Mouse (Mus musculus) intestine, postnatal 0 days (tissue): Measurements from ENCODE around the gene Myh7. TPM values are rescaled to one million over a fixed set of nuclear protein-coding genes. Genes with fewer than 3 reads are reported as not detected.

Experiments
- ATAC-seq: fragments of 200-750 bp; cut with Nextera tagmentation; 2 replicates; pipeline ENCODE4 v1.8.0; 2017; ENCODE audit warnings: mild to moderate bottlenecking, moderate TSS enrichment, moderate library complexity
- H3K27ac ChIP-seq: fragments of 300-500 bp; sonication (generic); 2 replicates; pipeline ENCODE4 v1.5.1; 2014; ENCODE audit warnings: mild to moderate bottlenecking, low read depth, low read length, moderate library complexity
- H3K27me3 ChIP-seq: fragments of 300-500 bp; sonication (generic); replicated peaks from 2 replicates; pipeline ENCODE4 v1.6.1; 2014; ENCODE audit warnings: low read length, mixed read lengths; ENCODE audit not compliant: control insufficient read depth, insufficient read depth
- H3K36me3 ChIP-seq: fragments of 300-500 bp; sonication (generic); 2 replicates; pipeline ENCODE4 v1.6.1; 2014; ENCODE audit warnings: mild to moderate bottlenecking, moderate library complexity; ENCODE audit not compliant: control insufficient read depth, insufficient read depth
- H3K4me1 ChIP-seq: fragments of 300-500 bp; sonication (generic); replicated peaks from 2 replicates; pipeline ENCODE4 v1.6.1; 2014; ENCODE audit warnings: antibody characterized with exemption, low read length, mixed read lengths; ENCODE audit not compliant: control insufficient read depth, insufficient read depth
- H3K4me2 ChIP-seq: fragments of 300-500 bp; sonication (generic); replicated peaks from 2 replicates; pipeline ENCODE4 v1.6.1; 2014; ENCODE audit warnings: low read depth, mild to moderate bottlenecking, moderate library complexity
- H3K4me3 ChIP-seq: fragments of 300-500 bp; sonication (generic); 2 replicates; pipeline ENCODE4 v1.5.1; 2014; ENCODE audit warnings: low read depth, low read length
- H3K9ac ChIP-seq: fragments of 300-500 bp; sonication (generic); 2 replicates; pipeline ENCODE4 v1.6.1; 2014; ENCODE audit warnings: mild to moderate bottlenecking, low read depth, low read length
- H3K9me3 ChIP-seq: fragments of 300-500 bp; sonication (generic); 2 replicates; pipeline ENCODE4 v1.6.1; 2016; ENCODE audit warnings: mixed run types; ENCODE audit not compliant: control insufficient read depth
- CTCF ChIP-seq: sonication (generic); IDR thresholded peaks from 2 replicates; pipeline ENCODE4 v1.5.1; 2016; ENCODE audit warnings: low read depth, mild to moderate bottlenecking, control low read depth, antibody characterized with exemption, moderate library complexity
- WGBS: fragments of 180-500 bp; shearing (Covaris S2); extraction: QIAGEN DNeasy Blood & Tissue Kit; methylation state at CpG from one replicate; pipeline ENCODE4 v1.1.7; 2014; 5-methylcytosine and 5-hydroxymethylcytosine counted together
- microRNA counts: library from miRNA; unstranded; fragments of <30 nt; microRNA quantifications from one replicate; lab custom pipeline; 2016
- microRNA-seq: library from miRNA; unstranded; fragments of <30 nt; microRNA quantifications from one replicate; pipeline ENCODE4, GENCODE M21; 2016
- polyA plus RNA-seq: library from polyadenylated mRNA; unstranded; fragments of >200 nt; fragmentation: Nextera tagmentation; extraction: Ambion mirVana; gene quantifications from 2 replicates; pipeline ENCODE4 v1.2.1, GENCODE M21; 2015

The Myh7 gene
- polyA plus RNA-seq, 1 experiment from 2014 or later = 3.9 TPM

- no peaks in the 10 kb centered on the region for H3K9me3 ChIP-seq
- H3K27me3 ChIP-seq = peaks cover 21% of the 10 kb centered on the region
- 4% methylated on average over 29 of the region's 58 CpGs for WGBS
- peak overlapping the region; percentile 51 for H3K4me3 ChIP-seq
- peak overlapping the region; percentile 87 for H3K27ac ChIP-seq
- H3K36me3 ChIP-seq = no peaks in the 10 kb centered on the region
- ATAC-seq = peak; percentile 56
- H3K9ac ChIP-seq = peak overlapping the region; percentile 68
- TF ChIP-seq CTCF = no peak
- peak overlapping the region; percentile 76 for H3K4me2 ChIP-seq
- 0 out of 2 replicates have a peak, but pooled peaks cover 2% of the 10 kb centered on the region for H3K4me1 ChIP-seq
These were observed 67.8 kb downstream of the Myh7 start for GRCm38 (mm10) chr14:54926401-54927158.

GRCm38 (mm10) chr14:54925349-54926342 is 68.8 kb downstream of the Myh7 start, which contains the start of gene Efs:
Gene Efs (minus strand): TSS chr14:54926126.
- Histone ChIP-seq H3K4me2 (peak within 1 kb of the TSS; percentile 76), H3K9me3 (no peaks in the 10 kb centered on the region), H3K4me1 (0 out of 2 replicates have a peak, but pooled peaks cover 2% of the 10 kb centered on the region), H3K4me3 (peak within 1 kb of the TSS; percentile 51), H3K27ac (peak within 1 kb of the TSS; percentile 87), H3K36me3 (no peaks in the 10 kb centered on the region), H3K27me3 (peaks cover 21% of the 10 kb centered on the region), H3K9ac (peak within 1 kb of the TSS; percentile 68)
- ATAC-seq = peak; percentile 58
- no peak for TF ChIP-seq CTCF
- WGBS = 7% methylated on average over 53 of the region's 57 CpGs

GRCm38 (mm10) chr14:54924641-54925348 is 69.6 kb downstream of the Myh7 start:
- peaks cover 21% of the 10 kb centered on the region for H3K27me3 ChIP-seq
- H3K4me3 ChIP-seq = peak overlapping the region; percentile 51
- H3K4me2 ChIP-seq = peak overlapping the region; percentile 76
- 40% methylated on average over 7 of the region's 7 CpGs for WGBS
- ATAC-seq = peak; percentile 39
- 0 out of 2 replicates have a peak, but pooled peaks cover 2% of the 10 kb centered on the region for H3K4me1 ChIP-seq
- H3K9ac ChIP-seq = 0 out of 2 replicates have a peak overlapping the region, but pooled peaks have one; percentile 68
- peak overlapping the region; percentile 87 for H3K27ac ChIP-seq
- H3K9me3 ChIP-seq = no peaks in the 10 kb centered on the region
- no peak for TF ChIP-seq CTCF
- H3K36me3 ChIP-seq = peaks cover 4% of the 10 kb centered on the region; the same call in 1 of the 2 replicates

MicroRNAs encoded within 50 kb of the gene (microRNA counts, 519-probe panel; counts per million panel counts)
- microRNA mmu-miR-208a (lab: Ali Mortazavi, UCI) = not detected
- 3,139 counts per million, percentile 35 among the panel's probes with 10 or more counts for microRNA mmu-miR-208b (lab: Ali Mortazavi, UCI)

Small RNA genes lying within 50 kb of the gene (microRNA-seq; reads per million reads assigned to microRNA genes)
- gene Mir208a (not detected), gene Mir208b (149 reads per million, percentile 53 among the genes with 10 or more reads in this experiment)

Other genes with a start within 250 kb of the Myh7 start
- gene Slc7a8, start 212.7 kb downstream of the Myh7 start, polyA plus RNA-seq = 34.2 and 36.9 TPM in 2 replicates
- gene Rnf212b, start 180.5 kb downstream of the Myh7 start, polyA plus RNA-seq = not detected in 2 replicates
- 6.0 and 7.3 TPM in 2 replicates for gene Homez, start 123.7 kb downstream of the Myh7 start, polyA plus RNA-seq
- gene Ppp1r3e, start 117.1 kb downstream of the Myh7 start, polyA plus RNA-seq = 3.8 and 4.1 TPM in 2 replicates
- 8.0 and 9.3 TPM in 2 replicates for gene Bcl2l2, start 111.2 kb downstream of the Myh7 start, polyA plus RNA-seq
- gene Gm20521, start 111.2 kb downstream of the Myh7 start, polyA plus RNA-seq = 1.8 and 1.9 TPM in 2 replicates
- 60.9 and 64.1 TPM in 2 replicates for gene Pabpn1, start 102.1 kb downstream of the Myh7 start, polyA plus RNA-seq
- gene Slc22a17, start 81.5 kb downstream of the Myh7 start, polyA plus RNA-seq = 12.5 and 12.9 TPM in 2 replicates
- 6.5 and 7.1 TPM in 2 replicates for gene Efs, start 68.5 kb downstream of the Myh7 start, polyA plus RNA-seq
- gene Il25, start 61.9 kb downstream of the Myh7 start, polyA plus RNA-seq = not detected in 2 replicates
- 1.1 and 2.1 TPM in 2 replicates for gene Cmtm5, start 58.4 kb downstream of the Myh7 start, polyA plus RNA-seq
- gene Myh6, start 27.7 kb downstream of the Myh7 start, polyA plus RNA-seq = 0.53 TPM in 1 of 2 replicates, not detected in the other
- not detected in 2 replicates for gene Gm17428, start 17.7 kb downstream of the Myh7 start, polyA plus RNA-seq
- gene Ngdn, start 20.8 kb upstream of the Myh7 start, polyA plus RNA-seq = 69.4 and 77.9 TPM in 2 replicates
- 0.87 and 1.1 TPM in 2 replicates for gene Zfhx2, start 97.7 kb upstream of the Myh7 start, polyA plus RNA-seq
- gene Thtpa, start 100.2 kb upstream of the Myh7 start, polyA plus RNA-seq = 7.5 and 8.8 TPM in 2 replicates
- 75.3 and 81.5 TPM in 2 replicates for gene Ap1g2, start 112.0 kb upstream of the Myh7 start, polyA plus RNA-seq
- 0.90 and 0.93 TPM in 2 replicates for gene Jph4, start 122.3 kb upstream of the Myh7 start, polyA plus RNA-seq
- gene Dhrs2, start 227.4 kb upstream of the Myh7 start, polyA plus RNA-seq = 0.12 and 0.14 TPM in 2 replicates